Mouse (Mus musculus) heart, adult 9 months (tissue): ENCODE measurements around the gene Pkp4.
A peak's percentile ranks its signal among the peaks of the same experiment; 100 is the strongest.
"Not testable (repeated sequence)": the region's sequence is repeated elsewhere in the genome, so short reads cannot be mapped to it uniquely, and the experiment has no call there.

Source experiments
- DNase-seq, 2 experiments: peaks; one replicate each; pipeline ENCODE4 v3.0.0; 2022; ENCODE audit warnings: low spot score in 2 of 2

Pkp4 gene

GRCm38 (mm10) chr2:59383231-59383630 lies 222.6 kb downstream of the Pkp4 start:
- DNase-seq = no peak

- DNase-seq = no peak
Observed at GRCm38 (mm10) chr2:59383852-59384776, 223.5 kb downstream of the Pkp4 start.

GRCm38 (mm10) chr2:59385211-59385935 lies 224.7 kb downstream of the Pkp4 start:
- DNase-seq = no peak

- DNase-seq = no peak
Observed at GRCm38 (mm10) chr2:59389971-59390370, 229.3 kb downstream of the Pkp4 start.

GRCm38 (mm10) chr2:59393177-59393576 lies 232.5 kb downstream of the Pkp4 start:
- DNase-seq = no peak

- DNase-seq = no peak
Observed at GRCm38 (mm10) chr2:59394651-59395050, 234.0 kb downstream of the Pkp4 start.

- not testable (repeated sequence) for DNase-seq
Observed at GRCm38 (mm10) chr2:59395160-59395650, 234.6 kb downstream of the Pkp4 start.

GRCm38 (mm10) chr2:59396555-59396954 lies 235.9 kb downstream of the Pkp4 start:
- no peak for DNase-seq

- DNase-seq = no peak
Observed at GRCm38 (mm10) chr2:59397531-59397930, 236.9 kb downstream of the Pkp4 start.

GRCm38 (mm10) chr2:59400901-59401378 lies 240.3 kb downstream of the Pkp4 start:
- peak; percentile 69 to 89 for DNase-seq

- DNase-seq = peak; percentile 79 to 91
Observed at GRCm38 (mm10) chr2:59401841-59402461, 241.3 kb downstream of the Pkp4 start.

GRCm38 (mm10) chr2:59404022-59404421 lies 243.4 kb downstream of the Pkp4 start:
- no peak for DNase-seq
